Mouse (Mus musculus) bone marrow macrophage, adult 2 months (primary cell): ENCODE results near the gene Rtn4rl1.

Experiments
- CTCF ChIP-seq: IDR thresholded peaks from 2 replicates; pipeline ENCODE4 v1.5.1; 2012; ENCODE audit warnings: low read depth, mild to moderate bottlenecking, low read length, moderate library complexity
- POLR2A ChIP-seq: IDR thresholded peaks from 2 replicates; pipeline ENCODE4 v1.6.1; 2012; ENCODE audit warnings: mild to moderate bottlenecking, low read depth, low read length, borderline replicate concordance

GRCm38 (mm10) chr11:75190371-75190724 lies 3.2 kb upstream of the Rtn4rl1 start:
- TF ChIP-seq CTCF = no peak
- no peak for TF ChIP-seq POLR2A
